Mouse (Mus musculus) left cerebral cortex, postnatal 14 days (tissue): Measurements from ENCODE around the gene Grm4. TPM values are rescaled to one million over a fixed set of nuclear protein-coding genes. Genes with fewer than 3 reads are reported as not detected.

ENCODE experiments used
- DNase-seq, 2 experiments: peaks; one replicate each; pipeline ENCODE4 v3.0.0; 2021 to 2022; ENCODE audit warnings: low spot score in 2 of 2, mixed read lengths in 1 of 2
- intact Hi-C: fragments of 180-260 bp; cut with DNase I; formaldehyde crosslinking; loops from one replicate; pipeline ENCODE4 v1.15.1; 2025
- total RNA-seq, 2 experiments: library from RNA; stranded (reverse); gene quantifications; 2 replicates each; pipeline ENCODE4 v1.2.3; 2021

The Grm4 gene
- total RNA-seq, 2 experiments from 2014 or later, result 24.1 to 25.6 TPM

GRCm38 (mm10) chr17:27518700-27519595 is 2.3 kb downstream of the Grm4 start:
- intact Hi-C loops, result loop anchor here (5.0 kb wide), 1 partner anchor 302 kb away; no protein-coding TSS in a partner anchor
- no peak for DNase-seq

- DNase-seq, result no peak
- intact Hi-C loops, result loop anchor here (5.0 kb wide), 1 partner anchor 301 kb away; no protein-coding TSS in a partner anchor
These were observed 2.9 kb downstream of the Grm4 start for GRCm38 (mm10) chr17:27518296-27518695.

GRCm38 (mm10) chr17:27513916-27514762 is 7.1 kb downstream of the Grm4 start:
- intact Hi-C loops, result loop anchor here (5.0 kb wide), 1 partner anchor 322 kb away; no protein-coding TSS in a partner anchor
- no peak for DNase-seq

GRCm38 (mm10) chr17:27513279-27513915 is 7.8 kb downstream of the Grm4 start:
- intact Hi-C loops, result loop anchor here (5.0 kb wide), 1 partner anchor 321 kb away; no protein-coding TSS in a partner anchor
- no peak for DNase-seq

GRCm38 (mm10) chr17:27512619-27513161 is 8.5 kb downstream of the Grm4 start:
- intact Hi-C loops, result loop anchor here (5.0 kb wide), 1 partner anchor 320 kb away; no protein-coding TSS in a partner anchor
- no peak for DNase-seq

GRCm38 (mm10) chr17:27511865-27512618 is 9.2 kb downstream of the Grm4 start:
- intact Hi-C loops, result loop anchor here (5.0 kb wide), 1 partner anchor 320 kb away; no protein-coding TSS in a partner anchor
- peak in 1 of 2 experiments; percentile 34 for DNase-seq

- intact Hi-C loops, result loop anchor here (5.0 kb wide), 1 partner anchor 319 kb away; no protein-coding TSS in a partner anchor
- no peak for DNase-seq
These were observed 10.0 kb downstream of the Grm4 start for GRCm38 (mm10) chr17:27511125-27511735.

GRCm38 (mm10) chr17:27510258-27511124 is 10.7 kb downstream of the Grm4 start:
- intact Hi-C loops, result loop anchor here (5.0 kb wide), 1 partner anchor 318 kb away; no protein-coding TSS in a partner anchor

GRCm38 (mm10) chr17:27509056-27509455 is 12.1 kb downstream of the Grm4 start:
- intact Hi-C loops, result no loop called here
- DNase-seq, result no peak

More at GRCm38 (mm10) chr17:27510258-27511124, 10.7 kb downstream of the Grm4 start:
- no peak for DNase-seq

- intact Hi-C loops, result no loop called here
- DNase-seq, result no peak
These were observed 12.7 kb downstream of the Grm4 start for GRCm38 (mm10) chr17:27508513-27508912.

GRCm38 (mm10) chr17:27508002-27508401 is 13.2 kb downstream of the Grm4 start:
- intact Hi-C loops, result no loop called here
- DNase-seq, result no peak

- intact Hi-C loops, result no loop called here
- DNase-seq, result no peak
These were observed 13.6 kb downstream of the Grm4 start for GRCm38 (mm10) chr17:27507591-27507945.

GRCm38 (mm10) chr17:27506871-27507590 is 14.2 kb downstream of the Grm4 start:
- intact Hi-C loops, result no loop called here
- DNase-seq, result no peak

- DNase-seq, result no peak
- intact Hi-C loops, result no loop called here
These were observed 14.8 kb downstream of the Grm4 start for GRCm38 (mm10) chr17:27506362-27506761.

GRCm38 (mm10) chr17:27505221-27505881 is 15.9 kb downstream of the Grm4 start:
- intact Hi-C loops, result no loop called here

GRCm38 (mm10) chr17:27503869-27504268 is 17.3 kb downstream of the Grm4 start:
- DNase-seq, result no peak
- intact Hi-C loops, result no loop called here

More at GRCm38 (mm10) chr17:27505221-27505881, 15.9 kb downstream of the Grm4 start:
- DNase-seq, result no peak
